Mouse (Mus musculus): ENCODE measurements around the gene Shcbp1.
"Not testable (repeated sequence)": the region's sequence is repeated elsewhere in the genome, so short reads cannot be mapped to it uniquely, and the experiment has no call there.

The Shcbp1 gene

DNA sequence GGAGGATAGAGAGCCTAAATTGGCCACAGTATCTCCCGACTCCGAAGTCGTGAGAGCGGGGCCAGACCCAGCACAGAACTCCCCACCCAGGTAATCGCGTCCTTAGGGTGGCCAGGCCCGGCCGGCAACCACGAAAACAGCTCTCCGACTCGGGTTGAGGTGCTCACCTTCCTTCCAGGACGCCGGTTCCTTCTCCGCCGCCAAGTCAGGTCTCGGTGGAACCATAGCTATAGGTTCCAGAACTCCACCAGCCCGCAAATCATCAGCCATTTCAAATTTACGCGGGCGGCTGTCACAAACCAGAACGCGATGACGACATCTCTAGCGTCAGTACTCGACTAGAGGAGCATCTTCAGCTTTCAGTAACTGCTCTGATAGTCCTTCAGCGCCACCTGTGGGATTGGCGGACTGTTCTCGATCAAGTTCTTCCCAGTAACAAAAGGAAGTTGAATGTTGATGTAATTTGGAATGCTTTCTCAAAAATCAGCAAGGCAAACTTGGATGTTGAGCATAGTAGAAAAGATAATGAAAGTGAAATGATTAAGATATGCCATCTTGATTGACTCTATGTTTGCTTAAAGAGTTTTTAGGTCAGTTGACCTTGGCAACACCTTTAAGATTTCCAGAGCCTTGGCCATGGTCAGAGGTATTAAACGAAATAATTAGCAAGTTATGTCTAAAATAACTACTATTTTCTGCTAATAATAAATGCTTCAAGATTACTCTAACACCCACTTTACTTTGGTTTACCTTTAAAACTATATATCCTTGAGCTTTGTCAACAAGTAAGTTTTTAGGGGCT is at the start of gene Shcbp1:
TSS of gene Shcbp1 (minus strand) at position 314 of the 802 bp plus-strand sequence.
- peak; percentile 91 for DNase-seq

DNA sequence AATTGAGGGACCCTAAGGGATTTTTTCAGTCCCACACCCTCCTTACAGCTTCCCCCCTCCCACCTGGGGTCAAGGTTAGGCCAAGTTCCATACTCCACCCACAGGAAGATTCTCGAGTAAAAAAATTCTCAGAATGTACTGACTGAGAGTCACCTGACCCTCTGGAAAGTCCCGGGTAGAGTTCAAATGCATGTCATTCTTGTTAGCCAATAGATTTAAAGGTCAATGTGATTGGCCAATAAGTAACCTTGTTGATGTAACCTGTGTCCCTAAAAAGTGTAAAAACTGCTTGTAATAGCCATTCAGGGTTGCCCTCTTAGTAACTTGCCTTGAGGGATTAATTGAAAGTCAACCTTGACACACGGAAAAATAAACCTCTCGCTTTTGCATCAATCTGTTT is 29.5 kb upstream of the Shcbp1 start:
- no peak for DNase-seq

DNA sequence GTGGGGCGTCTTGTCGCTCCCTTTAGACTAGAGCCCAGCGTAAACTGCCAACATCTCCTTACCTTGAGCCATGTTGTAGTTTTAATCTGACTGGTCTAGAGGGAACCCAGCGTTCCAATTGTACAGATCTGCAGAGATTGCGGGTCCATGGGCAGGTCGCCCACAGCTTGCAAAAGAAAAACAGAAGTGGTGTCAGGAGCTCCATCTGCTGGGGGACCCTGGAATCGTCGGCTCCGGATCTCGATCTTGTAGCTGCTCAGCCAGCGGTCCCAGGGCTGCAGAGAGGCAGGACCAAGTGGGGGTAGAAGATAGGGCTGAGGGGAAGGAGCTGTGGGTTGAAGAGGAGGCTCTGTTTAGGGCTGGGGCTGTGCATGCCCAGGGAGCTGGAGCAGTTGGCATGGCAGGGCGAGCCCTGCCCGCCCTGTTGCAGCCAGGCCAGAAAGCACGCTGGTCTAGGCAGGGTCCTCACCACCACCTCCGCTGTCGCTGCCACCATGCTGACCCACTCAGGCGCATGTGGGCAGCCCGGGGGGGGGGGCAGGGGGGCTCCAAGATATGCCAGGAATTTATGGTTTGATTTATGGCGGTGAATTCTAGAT is 21.3 kb upstream of the Shcbp1 start:
- peak; percentile 41 for DNase-seq

DNA sequence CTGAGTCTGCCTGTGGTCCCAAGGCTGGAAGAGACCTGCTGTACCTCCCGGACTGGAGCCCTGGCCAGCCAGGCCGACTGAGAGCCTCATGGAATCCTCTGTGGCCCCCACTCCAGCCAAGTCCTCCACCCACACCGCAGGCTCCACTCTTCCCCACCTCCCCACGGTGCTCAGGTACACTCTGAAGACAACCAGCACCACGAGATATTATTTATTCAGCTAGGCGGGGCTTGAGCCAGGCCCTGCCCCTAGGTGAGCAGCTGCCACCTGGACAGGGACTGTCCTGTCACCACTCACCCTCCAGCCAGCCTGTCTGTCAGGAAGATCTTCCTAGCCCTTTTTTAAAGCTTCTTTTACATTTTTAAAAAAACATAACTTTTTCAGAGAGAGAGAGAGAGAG is 1.1 kb downstream of the Shcbp1 start:
- no peak for DNase-seq

DNA sequence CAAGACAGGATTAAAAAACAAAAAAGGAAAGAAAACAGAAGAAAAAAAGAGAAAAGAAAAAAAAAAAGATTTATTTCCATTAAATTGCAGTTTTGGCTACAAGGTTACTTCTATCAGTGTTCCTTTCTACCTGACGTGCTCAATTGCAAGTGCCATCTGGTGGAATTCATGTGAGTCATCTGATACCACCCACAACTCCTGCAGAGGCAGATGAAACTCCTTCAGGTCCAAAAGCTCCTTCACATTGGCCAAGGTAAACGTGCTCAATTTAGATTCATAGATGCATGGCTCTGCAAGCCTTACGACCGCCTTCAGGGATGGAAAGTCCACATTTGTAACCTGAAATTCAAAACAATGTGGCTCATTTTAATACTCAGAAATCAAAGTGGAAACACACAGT is 14.6 kb downstream of the Shcbp1 start:
- DNase-seq = no peak

DNA sequence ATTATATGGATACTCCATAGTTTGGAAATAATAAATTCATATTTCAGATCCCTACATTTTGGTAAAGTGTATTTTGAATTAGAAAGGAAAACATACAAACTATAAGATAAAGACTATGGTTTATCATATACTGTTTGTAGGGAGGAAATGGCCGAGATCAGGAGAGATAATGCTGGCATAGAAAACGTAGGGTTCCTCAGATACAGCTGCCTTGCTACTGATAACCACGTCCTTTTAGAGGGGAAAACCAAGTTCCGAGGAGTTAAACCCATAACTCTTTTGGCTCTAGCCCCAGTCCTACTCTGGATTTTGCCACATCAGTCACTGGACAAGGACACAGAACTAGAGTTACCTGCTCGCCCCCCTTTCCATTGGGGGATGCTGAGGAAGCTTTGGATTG is 26.3 kb downstream of the Shcbp1 start:
- DNase-seq = no peak

DNA sequence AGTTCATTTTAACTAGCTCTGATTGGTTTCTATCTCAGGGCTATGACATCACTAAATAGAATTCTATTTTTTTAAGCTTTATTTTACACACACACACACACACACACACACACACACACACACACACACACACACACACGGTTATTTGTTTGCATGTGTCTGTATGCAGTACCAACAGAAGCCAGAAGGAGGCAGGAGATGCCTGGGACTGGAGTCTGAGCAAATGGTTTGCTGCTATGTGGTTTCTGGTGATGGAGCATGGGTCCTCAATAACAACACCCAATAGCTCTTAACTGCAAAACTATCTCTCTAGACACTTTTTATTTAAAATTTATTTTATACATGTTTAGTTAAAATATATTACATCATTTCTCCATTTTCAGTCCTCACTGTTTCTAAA is 48.4 kb downstream of the Shcbp1 start:
- DNase-seq = no peak

DNA sequence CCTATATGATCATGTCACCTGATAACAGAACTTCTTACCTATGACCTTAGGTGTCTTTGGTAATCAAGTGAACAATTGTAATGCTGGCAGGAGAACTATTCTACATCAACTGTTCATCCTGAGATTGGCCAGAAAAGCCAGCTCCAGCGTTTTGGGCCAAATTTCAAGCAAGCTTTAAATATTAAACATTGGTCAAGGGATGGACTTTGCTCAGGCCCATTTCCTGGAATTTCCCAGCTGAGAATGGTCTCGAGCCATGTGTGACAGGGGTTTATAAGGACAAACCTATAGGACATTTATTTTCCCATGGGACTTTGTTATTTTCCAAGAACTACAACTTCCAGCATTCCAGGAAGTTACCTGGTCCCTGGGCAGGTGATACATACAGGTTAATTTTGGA is 63.8 kb downstream of the Shcbp1 start:
- DNase-seq = no peak

DNA sequence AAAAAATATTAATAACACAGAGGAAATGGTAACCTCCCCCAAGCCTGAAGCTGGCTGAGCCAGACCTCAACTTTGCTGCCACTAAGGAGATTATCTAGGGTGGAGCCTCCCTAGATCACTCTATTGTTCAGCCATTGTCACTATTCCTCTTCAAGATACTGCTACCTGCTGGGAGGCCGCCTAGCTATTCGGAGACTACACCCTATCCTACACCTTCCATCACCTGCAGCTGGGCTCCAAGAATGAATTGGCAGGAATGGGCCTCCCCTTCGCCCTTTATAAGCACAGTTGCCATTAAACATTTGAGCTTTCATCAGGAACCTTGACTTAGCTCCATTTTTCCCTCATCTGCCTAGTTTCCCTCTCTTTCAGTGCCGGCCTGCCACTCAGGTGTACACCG is 71.0 kb downstream of the Shcbp1 start:
- not testable (repeated sequence) for DNase-seq

DNA sequence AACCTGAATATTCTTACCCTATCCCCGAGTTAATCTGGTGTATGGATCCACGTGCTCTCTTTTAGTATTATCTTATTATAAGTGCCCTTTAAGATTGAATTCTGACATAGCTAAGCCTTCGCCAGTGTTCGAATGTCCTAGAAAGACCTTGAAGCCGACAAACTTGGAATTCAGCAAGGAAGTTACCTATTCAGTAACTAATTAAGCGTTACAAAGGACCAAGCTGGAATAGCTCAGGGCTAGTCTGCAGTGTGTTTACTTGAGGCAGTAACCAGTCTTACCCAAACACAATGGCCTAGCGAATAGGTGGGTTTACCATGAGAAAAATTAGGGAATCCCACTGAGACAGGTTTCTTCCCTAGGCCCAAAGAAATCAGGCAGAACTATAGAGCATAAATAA is 71.5 kb downstream of the Shcbp1 start:
- DNase-seq = not testable (repeated sequence)

DNA sequence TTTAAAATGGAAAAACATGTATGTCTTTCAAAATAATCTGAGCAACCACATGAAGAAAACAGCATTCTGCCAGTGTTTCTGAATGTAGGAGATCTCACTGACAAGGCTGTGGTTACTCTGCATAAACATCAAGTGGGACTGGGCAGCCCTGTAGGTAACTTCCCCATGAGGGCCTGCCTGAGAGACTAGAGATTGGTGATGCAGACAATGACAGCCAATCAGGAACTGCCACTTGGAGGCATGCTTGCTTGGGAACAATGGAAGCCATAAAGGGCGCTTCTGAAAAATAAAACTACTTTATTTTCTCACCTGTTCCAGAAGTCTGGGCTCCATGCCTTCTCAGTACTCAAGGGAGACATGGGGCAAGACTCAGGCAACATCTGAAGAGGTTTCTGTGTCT is 87.7 kb downstream of the Shcbp1 start:
- DNase-seq = no peak

Data from right cerebral cortex, postnatal 14 days (tissue).